Mouse (Mus musculus): ENCODE results near the gene Nutf2-ps1.

- no peak for TF ChIP-seq CTCF (IDR thresholded peaks at IDR 0.05; ENCODE audit: borderline replicate concordance, insufficient read depth, low read length)
- no peak for TF ChIP-seq POLR2A (IDR thresholded peaks at IDR 0.05; ENCODE audit: low read depth, low read length)
These were observed 41.3 kb downstream of the Nutf2-ps1 start for GRCm38 (mm10) chr19:53547597-53547996.

Data from embryonic fibroblast, embryonic 13.5 days (primary cell).